Mouse (Mus musculus): ENCODE measurements around the gene Slc35a2.

- TF ChIP-seq GATA1 (IDR thresholded peaks at IDR 0.05; ENCODE audit: low read length) (no peak), TAL1 (IDR thresholded peaks at IDR 0.05; ENCODE audit: low read length) (no peak)
Observed at GRCm38 (mm10) chrX:7863181-7863580, 20.6 kb upstream of the Slc35a2 start.
